Mouse (Mus musculus): Measurements from ENCODE around the gene Atp2b1. TPM values are rescaled to one million over a fixed set of nuclear protein-coding genes. Genes with fewer than 3 reads are reported as not detected.
"Not testable (repeated sequence)": the region's sequence is repeated elsewhere in the genome, so short reads cannot be mapped to it uniquely, and the experiment has no call there.

Atp2b1 gene
- polyA plus RNA-seq, 1 experiment from 2014 or later, result 149 TPM

DNA sequence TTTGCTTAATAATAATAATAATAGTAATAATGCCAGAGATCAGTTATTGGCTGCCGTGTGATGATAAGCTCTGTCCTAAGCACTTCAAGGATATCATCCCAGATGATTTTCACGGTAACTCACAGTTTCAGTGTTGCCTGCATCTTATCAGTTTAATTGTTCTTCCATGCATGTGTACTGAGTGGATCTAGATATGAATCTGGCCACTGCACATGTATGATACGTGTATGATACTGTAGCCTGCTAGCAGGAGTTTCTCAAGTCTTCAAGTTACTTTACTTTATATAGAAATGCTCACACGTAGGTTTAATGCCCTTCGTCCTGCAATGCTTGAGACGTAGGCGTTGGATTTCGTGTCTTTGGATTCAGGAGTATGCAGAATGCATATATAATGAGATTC lies 65.7 kb downstream of the Atp2b1 start:
- 88% methylated on average over 8 of the region's 8 CpGs for WGBS

GRCm38 (mm10) chr10:98991964-98992363 lies 77.8 kb downstream of the Atp2b1 start:
- Histone ChIP-seq H3K9ac (ENCODE audit: low read depth, low read length) (no peak overlapping the region), H3K27ac (ENCODE audit: low read depth, low read length) (no peak overlapping the region), H3K4me2 (replicated peaks; ENCODE audit: low read depth, low read length) (no peak overlapping the region), H3K36me3 (ENCODE audit: control insufficient read depth, insufficient read depth, low read length) (peaks cover 71% of the 10 kb centered on the region), H3K9me3 (ENCODE audit: control insufficient read depth, low read length) (no peaks in the 10 kb centered on the region), H3K4me3 (ENCODE audit: low read length) (no peak overlapping the region), H3K27me3 (ENCODE audit: control insufficient read depth, insufficient read depth, low read length) (no peaks in the 10 kb centered on the region), H3K4me1 (ENCODE audit: control insufficient read depth, insufficient read depth, low read length) (no peaks in the 10 kb centered on the region)
- ATAC-seq (ENCODE audit: low FRiP score, low TSS enrichment), result no peak
- WGBS, result 87% methylated on average over 3 of the region's 3 CpGs

More for the DNA sequence above, 65.7 kb downstream of the Atp2b1 start:
- H3K4me2 ChIP-seq (replicated peaks; ENCODE audit: low read depth, low read length), result no peak overlapping the region
- H3K4me3 ChIP-seq (ENCODE audit: low read length), result no peak overlapping the region
- H3K9ac ChIP-seq (ENCODE audit: low read depth, low read length), result no peak overlapping the region
- H3K27ac ChIP-seq (ENCODE audit: low read depth, low read length), result no peak overlapping the region
- no peak for ATAC-seq (ENCODE audit: low FRiP score, low TSS enrichment)
- H3K9me3 ChIP-seq (ENCODE audit: control insufficient read depth, low read length), result no peaks in the 10 kb centered on the region
- peaks cover 17% of the 10 kb centered on the region for H3K4me1 ChIP-seq (ENCODE audit: control insufficient read depth, insufficient read depth, low read length)
- H3K27me3 ChIP-seq (ENCODE audit: control insufficient read depth, insufficient read depth, low read length), result no peaks in the 10 kb centered on the region
- H3K36me3 ChIP-seq (ENCODE audit: control insufficient read depth, insufficient read depth, low read length), result peaks cover 11% of the 10 kb centered on the region; the same call in 1 of the 2 replicates

DNA sequence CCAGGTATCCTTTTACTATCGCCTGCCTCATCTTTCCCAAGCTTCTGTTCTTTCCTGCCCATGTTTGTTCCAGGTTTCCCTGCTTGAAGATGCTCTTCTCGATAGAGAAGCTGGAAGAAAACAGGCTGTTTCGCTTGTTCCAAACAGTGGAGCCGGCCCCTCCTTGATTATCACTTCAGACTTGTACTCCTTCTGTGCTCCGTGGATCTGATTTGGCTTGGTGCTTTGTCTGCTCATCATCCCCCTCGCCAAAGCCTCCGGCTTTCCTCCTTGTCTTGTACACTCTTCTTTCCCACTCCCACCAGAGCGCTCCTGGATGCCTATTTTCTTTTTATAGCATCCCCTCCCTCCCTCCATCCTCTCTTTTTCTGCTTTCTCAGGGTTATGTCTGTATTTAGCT lies 79.0 kb downstream of the Atp2b1 start:
- Histone ChIP-seq H3K4me3 (ENCODE audit: low read length) (no peak overlapping the region), H3K36me3 (ENCODE audit: control insufficient read depth, insufficient read depth, low read length) (peaks cover 71% of the 10 kb centered on the region), H3K9ac (ENCODE audit: low read depth, low read length) (no peak overlapping the region), H3K27ac (ENCODE audit: low read depth, low read length) (no peak overlapping the region), H3K27me3 (ENCODE audit: control insufficient read depth, insufficient read depth, low read length) (no peaks in the 10 kb centered on the region), H3K4me1 (ENCODE audit: control insufficient read depth, insufficient read depth, low read length) (no peaks in the 10 kb centered on the region), H3K4me2 (replicated peaks; ENCODE audit: low read depth, low read length) (no peak overlapping the region), H3K9me3 (ENCODE audit: control insufficient read depth, low read length) (no peaks in the 10 kb centered on the region)
- 91% methylated on average over 8 of the region's 8 CpGs for WGBS
- no peak for ATAC-seq (ENCODE audit: low FRiP score, low TSS enrichment)

GRCm38 (mm10) chr10:98995016-98995747 lies 81.0 kb downstream of the Atp2b1 start:
- H3K27ac ChIP-seq (ENCODE audit: low read depth, low read length); H3K27me3 ChIP-seq (ENCODE audit: control insufficient read depth, insufficient read depth, low read length); H3K4me1 ChIP-seq (ENCODE audit: control insufficient read depth, insufficient read depth, low read length); ATAC-seq (ENCODE audit: low FRiP score, low TSS enrichment); H3K9me3 ChIP-seq (ENCODE audit: control insufficient read depth, low read length); H3K4me3 ChIP-seq (ENCODE audit: low read length); H3K9ac ChIP-seq (ENCODE audit: low read depth, low read length); H3K4me2 ChIP-seq (replicated peaks; ENCODE audit: low read depth, low read length): not testable (repeated sequence)
- H3K36me3 ChIP-seq (ENCODE audit: control insufficient read depth, insufficient read depth, low read length), result peaks cover 69% of the 10 kb centered on the region
- WGBS, result 91% methylated on average over 6 of the region's 6 CpGs

DNA sequence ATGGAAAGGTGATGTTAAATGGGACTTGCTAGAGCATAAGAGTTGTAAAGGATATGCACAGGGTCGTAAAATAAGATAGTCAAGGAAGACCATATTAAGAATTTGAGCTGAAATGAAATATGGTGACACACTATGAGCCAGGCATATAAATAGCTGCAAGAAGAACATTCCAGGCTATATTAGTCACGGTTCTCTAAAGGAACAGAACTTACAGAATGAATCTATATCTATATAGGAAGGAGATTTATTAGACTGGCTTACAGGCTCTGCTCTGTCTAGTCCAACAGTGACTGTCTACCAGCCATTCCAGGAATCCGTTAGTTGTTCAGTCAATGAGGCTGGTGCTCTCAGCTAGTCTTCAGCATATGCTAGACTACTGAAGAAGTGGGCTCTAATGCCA lies 90.7 kb downstream of the Atp2b1 start:
- Histone ChIP-seq H3K27me3 (ENCODE audit: control insufficient read depth, insufficient read depth, low read length) (no peaks in the 10 kb centered on the region), H3K4me2 (replicated peaks; ENCODE audit: low read depth, low read length) (no peak overlapping the region), H3K27ac (ENCODE audit: low read depth, low read length) (no peak overlapping the region), H3K9me3 (ENCODE audit: control insufficient read depth, low read length) (no peaks in the 10 kb centered on the region), H3K4me1 (ENCODE audit: control insufficient read depth, insufficient read depth, low read length) (no peaks in the 10 kb centered on the region), H3K4me3 (ENCODE audit: low read length) (no peak overlapping the region), H3K36me3 (ENCODE audit: control insufficient read depth, insufficient read depth, low read length) (peaks cover 40% of the 10 kb centered on the region), H3K9ac (ENCODE audit: low read depth, low read length) (no peak overlapping the region)
- WGBS, result 90% methylated on average over 3 of the region's 3 CpGs
- ATAC-seq (ENCODE audit: low FRiP score, low TSS enrichment), result no peak

DNA sequence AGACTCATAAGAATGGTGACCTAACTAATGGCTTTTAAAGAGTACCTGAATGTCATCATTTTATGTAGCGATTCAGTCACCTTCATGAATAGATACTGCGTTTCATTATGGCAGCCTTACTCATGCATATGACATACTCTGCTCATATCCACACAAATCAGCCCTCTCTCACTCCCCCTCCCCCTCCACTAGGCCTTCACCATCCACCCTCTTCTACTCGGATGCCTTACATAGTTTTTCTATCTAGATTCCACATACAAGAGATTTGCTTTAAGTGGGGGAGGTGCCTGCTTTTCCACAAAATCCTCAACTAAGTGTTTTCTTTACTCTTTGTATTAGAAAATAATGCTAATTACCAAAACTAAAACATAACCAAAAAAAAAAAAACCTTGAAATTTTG lies 96.9 kb downstream of the Atp2b1 start:
- Histone ChIP-seq H3K4me3 (ENCODE audit: low read length) (no peak overlapping the region), H3K27me3 (ENCODE audit: control insufficient read depth, insufficient read depth, low read length) (no peaks in the 10 kb centered on the region), H3K4me1 (ENCODE audit: control insufficient read depth, insufficient read depth, low read length) (no peaks in the 10 kb centered on the region), H3K27ac (ENCODE audit: low read depth, low read length) (no peak overlapping the region), H3K9me3 (ENCODE audit: control insufficient read depth, low read length) (no peaks in the 10 kb centered on the region), H3K9ac (ENCODE audit: low read depth, low read length) (no peak overlapping the region), H3K4me2 (replicated peaks; ENCODE audit: low read depth, low read length) (no peak overlapping the region), H3K36me3 (ENCODE audit: control insufficient read depth, insufficient read depth, low read length) (peaks cover 41% of the 10 kb centered on the region)
- 82% methylated on average over 3 of the region's 3 CpGs for WGBS
- ATAC-seq (ENCODE audit: low FRiP score, low TSS enrichment), result no peak

GRCm38 (mm10) chr10:99012086-99012485 lies 97.9 kb downstream of the Atp2b1 start:
- H3K4me1 ChIP-seq (ENCODE audit: control insufficient read depth, insufficient read depth, low read length), result no peaks in the 10 kb centered on the region
- peaks cover 47% of the 10 kb centered on the region for H3K36me3 ChIP-seq (ENCODE audit: control insufficient read depth, insufficient read depth, low read length)
- no peak overlapping the region for H3K4me2 ChIP-seq (replicated peaks; ENCODE audit: low read depth, low read length)
- 88% methylated on average over 5 of the region's 5 CpGs for WGBS
- H3K27ac ChIP-seq (ENCODE audit: low read depth, low read length), result no peak overlapping the region
- H3K9me3 ChIP-seq (ENCODE audit: control insufficient read depth, low read length), result no peaks in the 10 kb centered on the region
- ATAC-seq (ENCODE audit: low FRiP score, low TSS enrichment), result no peak
- no peak overlapping the region for H3K4me3 ChIP-seq (ENCODE audit: low read length)
- H3K27me3 ChIP-seq (ENCODE audit: control insufficient read depth, insufficient read depth, low read length), result no peaks in the 10 kb centered on the region
- no peak overlapping the region for H3K9ac ChIP-seq (ENCODE audit: low read depth, low read length)

- peaks cover 65% of the 10 kb centered on the region for H3K36me3 ChIP-seq (ENCODE audit: control insufficient read depth, insufficient read depth, low read length)
- no peak for ATAC-seq (ENCODE audit: low FRiP score, low TSS enrichment)
- H3K9ac ChIP-seq (ENCODE audit: low read depth, low read length), result no peak overlapping the region
- H3K27ac ChIP-seq (ENCODE audit: low read depth, low read length), result no peak overlapping the region
- 95% methylated on average over 13 of the region's 13 CpGs for WGBS
- H3K4me1 ChIP-seq (ENCODE audit: control insufficient read depth, insufficient read depth, low read length), result no peaks in the 10 kb centered on the region
- H3K9me3 ChIP-seq (ENCODE audit: control insufficient read depth, low read length), result no peaks in the 10 kb centered on the region
- no peak overlapping the region for H3K4me2 ChIP-seq (replicated peaks; ENCODE audit: low read depth, low read length)
- H3K4me3 ChIP-seq (ENCODE audit: low read length), result no peak overlapping the region
- no peaks in the 10 kb centered on the region for H3K27me3 ChIP-seq (ENCODE audit: control insufficient read depth, insufficient read depth, low read length)
Measured at GRCm38 (mm10) chr10:99014737-99015136, 100.5 kb downstream of the Atp2b1 start.

GRCm38 (mm10) chr10:99016996-99017395 lies 102.8 kb downstream of the Atp2b1 start:
- Histone ChIP-seq H3K9ac (ENCODE audit: low read depth, low read length) (no peak overlapping the region), H3K27me3 (ENCODE audit: control insufficient read depth, insufficient read depth, low read length) (no peaks in the 10 kb centered on the region), H3K4me2 (replicated peaks; ENCODE audit: low read depth, low read length) (no peak overlapping the region), H3K4me1 (ENCODE audit: control insufficient read depth, insufficient read depth, low read length) (no peaks in the 10 kb centered on the region), H3K27ac (ENCODE audit: low read depth, low read length) (no peak overlapping the region), H3K36me3 (ENCODE audit: control insufficient read depth, insufficient read depth, low read length) (peaks cover 62% of the 10 kb centered on the region), H3K4me3 (ENCODE audit: low read length) (no peak overlapping the region), H3K9me3 (ENCODE audit: control insufficient read depth, low read length) (no peaks in the 10 kb centered on the region)
- ATAC-seq (ENCODE audit: low FRiP score, low TSS enrichment), result no peak
- 92% methylated on average over 5 of the region's 5 CpGs for WGBS

All from kidney, embryonic 14.5 days (tissue).